Mouse (Mus musculus): ENCODE measurements around the gene Icam5.

The Icam5 gene

GRCm38 (mm10) chr9:21014691-21015570, 16.9 kb upstream of the Icam5 start:
- peak; percentile 60 to 70 for DNase-seq (ENCODE audit: low spot score in 2 of 2)

- peak; percentile 63 to 77 for DNase-seq (ENCODE audit: low spot score in 2 of 2)
These were observed 16.2 kb upstream of the Icam5 start, which contains the start of gene Icam1 for GRCm38 (mm10) chr9:21015571-21016130. Gene Icam1, plus strand, starts transcription at chr9:21015985.

GRCm38 (mm10) chr9:21016331-21017176, 15.3 kb upstream of the Icam5 start:
- no peak for DNase-seq (ENCODE audit: low spot score in 2 of 2)

DNA sequence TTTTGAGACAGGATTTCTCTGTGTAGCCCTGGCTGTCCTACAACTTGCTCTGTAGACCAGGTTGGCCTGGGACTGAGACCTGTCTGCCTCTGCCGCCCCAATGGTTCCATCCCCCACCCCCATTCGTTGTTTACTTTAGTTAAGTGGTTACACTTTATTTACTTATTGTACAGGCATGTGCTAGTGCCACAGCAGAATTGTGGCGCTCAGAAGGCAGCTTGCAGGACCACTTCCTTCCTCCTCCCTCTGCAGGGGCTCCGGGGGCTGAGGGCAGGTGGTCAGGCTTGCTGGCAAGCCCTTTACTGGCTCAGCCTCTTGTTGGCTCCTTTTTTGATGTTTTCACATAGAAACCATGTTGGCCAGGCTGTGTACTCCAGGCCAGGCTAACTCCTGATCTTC, 14.7 kb upstream of the Icam5 start:
- DNase-seq (ENCODE audit: low spot score in 2 of 2), result no peak

- DNase-seq (ENCODE audit: low spot score in 2 of 2), result no peak
These were observed 13.3 kb upstream of the Icam5 start for GRCm38 (mm10) chr9:21018600-21018999.

DNA sequence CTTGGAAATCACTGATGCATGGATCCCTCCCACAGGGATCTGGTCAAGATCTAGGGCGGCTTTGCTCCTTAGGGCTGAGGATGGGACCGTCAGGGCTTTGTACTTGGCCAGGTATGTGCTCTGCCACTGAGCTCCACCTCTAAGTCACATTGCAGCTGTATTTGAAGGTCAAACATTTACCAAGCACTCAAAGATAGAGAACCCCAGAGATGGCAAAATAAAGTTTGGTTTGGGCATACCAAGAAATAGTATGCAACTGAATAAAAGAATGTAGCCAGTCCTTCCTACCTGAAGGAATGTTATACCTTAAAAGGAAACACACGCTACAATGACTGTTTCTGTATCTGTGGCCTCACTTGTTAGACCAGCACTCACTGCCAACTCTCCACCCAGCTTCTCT, 10.5 kb upstream of the Icam5 start:
- DNase-seq (ENCODE audit: low spot score in 2 of 2), result no peak

GRCm38 (mm10) chr9:21022288-21022687, 9.6 kb upstream of the Icam5 start:
- DNase-seq (ENCODE audit: low spot score in 2 of 2), result no peak

- DNase-seq (ENCODE audit: low spot score in 2 of 2), result no peak
These were observed 9.1 kb upstream of the Icam5 start for GRCm38 (mm10) chr9:21022726-21023125.

DNA sequence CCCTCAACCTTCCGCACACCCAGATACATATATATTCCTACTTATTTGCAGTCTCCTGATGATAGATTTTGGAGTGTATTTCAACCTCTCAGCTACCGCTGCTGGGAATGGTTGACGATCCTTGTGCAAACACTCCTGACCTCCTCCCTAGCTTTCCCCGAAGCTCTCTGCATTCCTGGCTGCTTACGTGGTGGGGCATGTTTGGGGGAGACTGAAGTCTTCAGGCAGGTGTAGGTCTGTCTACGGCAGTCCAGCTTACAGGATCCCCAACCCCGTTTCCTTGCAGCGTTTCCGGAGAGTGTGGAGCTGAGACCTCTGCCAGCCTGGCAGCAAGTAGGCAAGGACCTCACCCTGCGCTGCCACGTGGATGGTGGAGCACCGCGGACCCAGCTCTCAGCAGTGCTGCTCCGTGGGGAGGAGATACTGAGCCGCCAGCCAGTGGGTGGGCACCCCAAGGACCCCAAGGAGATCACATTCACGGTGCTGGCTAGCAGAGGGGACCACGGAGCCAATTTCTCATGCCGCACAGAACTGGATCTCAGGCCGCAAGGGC, 6.5 kb upstream of the Icam5 start:
- no peak for DNase-seq (ENCODE audit: low spot score in 2 of 2)

DNA sequence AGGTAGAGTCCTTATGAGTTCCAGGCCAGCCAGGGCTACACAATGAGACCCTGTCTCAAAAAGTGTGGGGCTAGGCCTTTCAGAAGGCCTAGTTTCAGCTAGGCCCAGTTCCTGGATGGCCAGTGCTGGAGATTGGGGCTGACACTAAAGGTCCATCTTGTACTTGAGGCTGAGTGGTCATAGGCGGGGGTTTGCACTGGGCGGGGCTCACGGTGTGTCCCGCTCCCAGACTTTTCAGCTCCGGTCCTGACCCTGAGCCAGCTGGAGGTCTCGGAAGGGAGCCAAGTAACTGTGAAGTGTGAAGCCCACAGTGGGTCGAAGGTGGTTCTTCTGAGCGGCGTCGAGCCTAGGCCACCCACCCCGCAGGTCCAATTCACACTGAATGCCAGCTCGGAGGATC, 5.0 kb upstream of the Icam5 start:
- DNase-seq (ENCODE audit: low spot score in 2 of 2), result no peak

- DNase-seq (ENCODE audit: low spot score in 2 of 2), result no peak
These were observed 4.0 kb upstream of the Icam5 start for GRCm38 (mm10) chr9:21027774-21028290.

DNA sequence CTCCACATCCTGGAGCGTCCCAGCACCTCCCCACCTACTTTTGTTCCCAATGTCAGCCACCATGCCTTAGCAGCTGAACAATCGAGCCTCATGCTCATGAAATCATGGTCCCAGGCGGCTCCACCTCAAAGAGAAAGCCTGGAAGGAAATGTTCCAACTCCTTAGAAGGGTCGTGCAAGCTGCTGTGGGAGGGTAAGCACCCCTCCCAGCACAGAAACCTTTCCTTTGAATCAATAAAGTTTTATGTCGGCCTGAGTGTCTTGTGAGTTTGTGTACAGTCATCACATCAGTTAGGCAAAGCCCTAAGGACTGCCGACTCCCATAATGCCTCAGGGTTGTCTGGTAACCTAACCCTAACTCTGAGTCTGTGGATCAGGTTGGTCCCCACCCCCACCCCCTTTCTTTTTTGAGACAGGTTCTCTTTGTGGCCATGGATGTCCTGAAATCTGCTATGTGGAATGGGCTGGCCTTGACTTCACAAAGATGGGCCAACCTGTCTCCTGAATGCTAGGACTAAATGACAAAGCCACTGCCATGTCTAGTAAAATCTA, 3.2 kb upstream of the Icam5 start:
- no peak for DNase-seq (ENCODE audit: low spot score in 2 of 2)

- DNase-seq (ENCODE audit: low spot score in 2 of 2), result peak; percentile 75 to 84
These were observed 2.4 kb upstream of the Icam5 start, which contains the start of gene Icam4 for GRCm38 (mm10) chr9:21029291-21030054. Gene Icam4, plus strand, starts transcription at chr9:21029373.

- peak in 1 of 2 experiments; percentile 35 for DNase-seq (ENCODE audit: low spot score in 2 of 2)
These were observed 1.7 kb upstream of the Icam5 start for GRCm38 (mm10) chr9:21030055-21030600.

- peak; percentile 83 to 86 for DNase-seq (ENCODE audit: low spot score in 2 of 2)
These were observed 1.1 kb upstream of the Icam5 start for GRCm38 (mm10) chr9:21030781-21031250.

- peak; percentile 43 to 51 for DNase-seq (ENCODE audit: low spot score in 2 of 2)
These were observed 500 bp upstream of the Icam5 start for GRCm38 (mm10) chr9:21031251-21031895.

DNA sequence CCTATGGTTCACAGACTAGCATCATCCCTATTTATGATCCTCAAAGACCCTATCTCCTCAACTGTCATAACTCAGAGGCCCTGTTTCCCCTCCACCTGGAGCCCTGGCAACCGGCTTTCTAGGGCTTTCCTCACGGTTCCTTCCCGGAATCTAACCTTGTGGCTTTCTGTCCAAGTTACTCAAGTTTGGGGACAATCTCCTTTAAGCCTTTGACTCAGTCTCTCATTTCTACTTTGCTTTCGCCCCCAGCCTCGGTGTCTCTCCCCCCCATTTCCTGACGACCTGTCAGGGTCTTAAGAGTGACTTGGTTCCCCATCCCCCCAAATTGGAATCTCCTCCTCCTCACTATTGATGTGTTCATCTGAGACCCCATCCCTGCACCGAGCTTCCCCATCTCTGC, 618 bp downstream of the Icam5 start:
- no peak for DNase-seq (ENCODE audit: low spot score in 2 of 2)

GRCm38 (mm10) chr9:21033136-21033535, 1.3 kb downstream of the Icam5 start:
- DNase-seq (ENCODE audit: low spot score in 2 of 2), result peak; percentile 79 to 84

- no peak for DNase-seq (ENCODE audit: low spot score in 2 of 2)
These were observed 2.7 kb downstream of the Icam5 start for GRCm38 (mm10) chr9:21034481-21035085.

All from spleen, postnatal 14 days (tissue).